Mouse (Mus musculus): ENCODE results near the gene Clcn3.

DNA sequence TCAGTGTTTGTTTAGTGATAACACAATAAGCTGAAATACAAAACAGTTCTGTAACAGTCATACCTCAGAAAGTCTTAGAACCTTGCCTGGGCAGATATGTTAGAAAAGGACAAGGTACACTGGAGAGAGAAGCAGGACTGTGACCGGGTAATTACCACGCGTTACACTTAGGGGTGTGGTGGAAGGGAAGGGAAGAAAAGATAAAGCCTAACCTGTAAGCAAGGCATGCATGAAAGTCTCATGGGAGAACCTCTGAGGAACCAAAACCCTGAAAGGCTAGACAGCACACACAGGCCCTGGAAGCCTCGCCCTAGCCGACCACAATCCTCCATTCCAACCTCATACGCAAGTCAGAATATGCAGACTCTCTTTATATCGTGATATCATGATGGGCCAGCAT, 26.3 kb downstream of the Clcn3 start:
- TF ChIP-seq POLR2A (IDR thresholded peaks at IDR 0.05; ENCODE audit: low read depth, low read length) (no peak), CTCF (IDR thresholded peaks at IDR 0.05; ENCODE audit: borderline replicate concordance, insufficient read depth, low read length) (no peak)

Measured in embryonic fibroblast, embryonic 13.5 days (primary cell).